Mouse (Mus musculus) testis, adult 2 months (tissue): ENCODE data around the gene Tfap2b. TPM values are rescaled to one million over a fixed set of nuclear protein-coding genes. Genes with fewer than 3 reads are reported as not detected.
A peak's percentile ranks its signal among the peaks of the same experiment; 100 is the strongest.

Experiments
- H3K27ac ChIP-seq: fragments of 200-500 bp; 2 replicates; pipeline ENCODE4 v1.5.1; 2012; ENCODE audit warnings: low read depth, low read length; ENCODE audit not compliant: control insufficient read depth, insufficient read depth
- H3K27me3 ChIP-seq: fragments of 200-500 bp; 2 replicates; pipeline ENCODE4 v1.6.1; 2012; ENCODE audit warnings: mild to moderate bottlenecking, low read length, moderate library complexity; ENCODE audit not compliant: control insufficient read depth, insufficient read depth
- H3K36me3 ChIP-seq: fragments of 200-500 bp; 2 replicates; pipeline ENCODE4 v1.6.1; 2012; ENCODE audit warnings: mild to moderate bottlenecking, low read length; ENCODE audit not compliant: control insufficient read depth, insufficient read depth
- H3K4me1 ChIP-seq: fragments of 200-500 bp; 2 replicates; pipeline ENCODE4 v1.6.1; 2012; ENCODE audit warnings: low read length; ENCODE audit not compliant: control insufficient read depth, insufficient read depth
- H3K4me3 ChIP-seq: fragments of 200-500 bp; 2 replicates; pipeline ENCODE4 v1.5.1; 2012; ENCODE audit warnings: low read depth, mild to moderate bottlenecking, low read length, moderate library complexity, mixed read lengths; ENCODE audit not compliant: control insufficient read depth
- CTCF ChIP-seq: fragments of 200-500 bp; IDR thresholded peaks from 2 replicates; pipeline ENCODE4 v1.5.1; 2012; ENCODE audit warnings: low read depth, mild to moderate bottlenecking, inconsistent platforms, low read length, moderate library complexity; ENCODE audit not compliant: control insufficient read depth, insufficient read depth, insufficient replicate concordance
- POLR2A ChIP-seq: fragments of 200-500 bp; IDR thresholded peaks from 2 replicates; pipeline ENCODE4 v1.6.1; 2012; ENCODE audit warnings: low read depth, mild to moderate bottlenecking, inconsistent platforms, low read length, moderate library complexity; ENCODE audit not compliant: control insufficient read depth
- polyA plus RNA-seq: library from polyadenylated mRNA; depleted of rRNA; stranded (reverse); fragments of >200 nt; gene quantifications from 2 replicates; pipeline ENCODE4 v1.2.3, GENCODE M21; 2012

Gene Tfap2b
- polyA plus RNA-seq, 1 experiment: not detected

DNA sequence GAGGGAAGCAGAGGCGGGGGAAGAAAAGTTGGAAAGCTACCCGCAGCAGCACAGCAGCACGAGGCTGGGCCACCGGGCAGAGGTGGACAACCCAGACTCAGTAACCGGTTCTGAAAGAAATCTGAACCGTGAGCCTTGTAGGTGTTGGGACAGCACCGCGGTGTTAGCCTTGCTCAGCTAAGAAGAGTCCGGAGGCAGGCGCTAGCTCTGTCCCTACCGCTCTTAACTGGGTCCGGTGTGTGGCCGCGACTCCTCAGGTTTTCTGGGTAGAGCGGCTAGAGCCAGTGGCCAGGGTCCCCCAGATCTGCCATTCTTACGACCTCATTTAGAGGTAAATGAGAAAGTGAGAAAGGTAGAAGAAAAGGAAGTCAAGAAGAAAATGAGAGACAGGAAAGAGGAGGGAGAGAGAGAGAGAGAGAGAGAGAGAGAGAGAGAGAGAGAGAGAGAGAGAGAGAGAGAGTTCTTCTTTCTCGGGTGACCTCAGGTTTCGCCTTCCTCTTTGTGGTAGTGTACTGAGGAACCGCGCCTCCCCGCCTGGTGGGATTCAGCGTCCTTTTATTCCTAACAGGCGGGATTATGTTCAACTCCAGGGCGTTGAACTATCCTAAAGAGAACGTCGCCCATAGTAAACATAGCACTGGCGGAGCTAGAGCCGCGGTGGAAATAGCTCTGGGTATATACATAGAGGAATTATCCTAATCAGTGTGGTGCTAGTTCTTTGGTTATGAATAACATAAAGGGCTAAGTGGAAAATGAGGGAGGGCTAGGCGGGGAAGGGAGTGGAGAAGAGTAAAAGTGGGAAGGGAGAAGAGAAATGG lies 1.7 kb downstream of the Tfap2b start:
- Histone ChIP-seq H3K27ac (no peak overlapping the region), H3K36me3 (no peaks in the 10 kb centered on the region), H3K4me1 (peaks cover 4% of the 10 kb centered on the region), H3K27me3 (peaks cover 10% of the 10 kb centered on the region), H3K4me3 (no peak overlapping the region)
- TF ChIP-seq POLR2A: no peak
- TF ChIP-seq CTCF: no peak

GRCm38 (mm10) chr1:19211033-19211405 lies 2.3 kb downstream of the Tfap2b start:
- H3K27ac ChIP-seq: no peak overlapping the region

GRCm38 (mm10) chr1:19211546-19212154 lies 2.9 kb downstream of the Tfap2b start:
- H3K27me3 ChIP-seq: peaks cover 10% of the 10 kb centered on the region
- TF ChIP-seq CTCF (no peak), POLR2A (no peak)
- H3K27ac ChIP-seq: no peak overlapping the region
- no peak overlapping the region for H3K4me3 ChIP-seq
- peaks cover 4% of the 10 kb centered on the region for H3K4me1 ChIP-seq
- H3K36me3 ChIP-seq: no peaks in the 10 kb centered on the region

More at GRCm38 (mm10) chr1:19211033-19211405, 2.3 kb downstream of the Tfap2b start:
- Histone ChIP-seq H3K36me3 (no peaks in the 10 kb centered on the region), H3K4me3 (no peak overlapping the region), H3K27me3 (peaks cover 10% of the 10 kb centered on the region), H3K4me1 (peaks cover 4% of the 10 kb centered on the region)
- no peak for TF ChIP-seq CTCF
- no peak for TF ChIP-seq POLR2A

DNA sequence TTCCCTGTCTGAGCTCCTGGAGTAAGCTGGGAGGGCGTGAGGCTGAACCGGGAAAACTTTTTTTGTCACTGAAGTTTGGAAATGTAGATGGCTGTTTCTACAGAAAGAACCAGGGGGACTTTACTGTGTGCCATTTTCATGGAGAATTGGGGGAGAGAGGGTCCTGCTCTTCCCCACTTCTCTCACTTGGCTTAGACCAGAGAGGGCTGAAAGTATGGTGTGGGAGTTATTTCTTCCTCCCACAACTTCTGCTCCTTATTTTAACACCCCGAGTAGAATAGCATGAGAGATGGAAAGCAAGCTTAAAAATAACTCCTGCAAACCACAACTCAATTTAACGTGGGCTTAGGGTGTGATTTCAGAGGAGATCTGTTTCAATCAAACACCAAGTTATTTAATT lies 4.0 kb downstream of the Tfap2b start:
- H3K27me3 ChIP-seq: peaks cover 10% of the 10 kb centered on the region
- peaks cover 4% of the 10 kb centered on the region for H3K4me1 ChIP-seq
- H3K27ac ChIP-seq: no peak overlapping the region
- TF ChIP-seq POLR2A: no peak
- TF ChIP-seq CTCF: no peak
- no peak overlapping the region for H3K4me3 ChIP-seq
- no peaks in the 10 kb centered on the region for H3K36me3 ChIP-seq

- Histone ChIP-seq H3K27me3 (peaks cover 10% of the 10 kb centered on the region), H3K27ac (no peak overlapping the region), H3K36me3 (no peaks in the 10 kb centered on the region), H3K4me3 (no peak overlapping the region), H3K4me1 (peaks cover 4% of the 10 kb centered on the region)
- TF ChIP-seq POLR2A: no peak
- no peak for TF ChIP-seq CTCF
Observed at GRCm38 (mm10) chr1:19213171-19213570, 4.5 kb downstream of the Tfap2b start.

DNA sequence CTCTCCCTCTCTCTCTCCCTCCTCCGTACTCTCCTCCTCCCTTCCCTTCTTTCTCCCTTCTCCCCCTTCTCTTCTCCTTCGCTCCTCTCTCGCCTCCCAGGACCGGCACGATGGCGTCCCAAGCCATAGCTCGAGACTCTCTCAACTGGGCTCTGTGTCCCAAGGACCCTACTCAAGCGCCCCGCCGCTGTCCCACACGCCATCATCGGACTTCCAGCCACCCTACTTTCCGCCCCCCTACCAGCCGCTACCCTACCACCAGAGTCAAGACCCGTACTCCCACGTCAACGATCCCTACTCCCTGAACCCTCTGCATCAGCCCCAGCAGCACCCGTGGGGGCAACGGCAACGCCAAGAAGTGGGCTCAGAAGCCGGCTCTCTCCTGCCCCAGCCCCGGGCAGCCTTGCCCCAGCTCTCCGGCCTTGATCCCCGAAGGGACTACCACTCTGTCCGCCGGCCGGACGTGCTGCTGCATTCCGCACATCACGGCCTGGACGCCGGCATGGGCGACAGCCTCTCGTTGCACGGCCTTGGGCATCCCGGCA lies 5.2 kb downstream of the Tfap2b start:
- Histone ChIP-seq H3K27me3 (peaks cover 10% of the 10 kb centered on the region), H3K27ac (no peak overlapping the region), H3K4me1 (peaks cover 4% of the 10 kb centered on the region), H3K36me3 (no peaks in the 10 kb centered on the region), H3K4me3 (peak overlapping the region; percentile 10)
- no peak for TF ChIP-seq CTCF
- TF ChIP-seq POLR2A: no peak

GRCm38 (mm10) chr1:19217391-19217790 lies 8.7 kb downstream of the Tfap2b start:
- Histone ChIP-seq H3K36me3 (no peaks in the 10 kb centered on the region), H3K27ac (no peak overlapping the region), H3K4me1 (peaks cover 4% of the 10 kb centered on the region), H3K27me3 (peaks cover 3% of the 10 kb centered on the region; the same call in 1 of the 2 replicates), H3K4me3 (no peak overlapping the region)
- TF ChIP-seq POLR2A (no peak), CTCF (no peak)
